Mouse (Mus musculus) spleen, postnatal 4 days (tissue): ENCODE data around the gene Dip2b.

Experiments
- DNase-seq, 2 experiments: peaks; one replicate each; pipeline ENCODE4 v3.0.0; 2022; ENCODE audit warnings: low spot score in 2 of 2

Gene Dip2b

DNA sequence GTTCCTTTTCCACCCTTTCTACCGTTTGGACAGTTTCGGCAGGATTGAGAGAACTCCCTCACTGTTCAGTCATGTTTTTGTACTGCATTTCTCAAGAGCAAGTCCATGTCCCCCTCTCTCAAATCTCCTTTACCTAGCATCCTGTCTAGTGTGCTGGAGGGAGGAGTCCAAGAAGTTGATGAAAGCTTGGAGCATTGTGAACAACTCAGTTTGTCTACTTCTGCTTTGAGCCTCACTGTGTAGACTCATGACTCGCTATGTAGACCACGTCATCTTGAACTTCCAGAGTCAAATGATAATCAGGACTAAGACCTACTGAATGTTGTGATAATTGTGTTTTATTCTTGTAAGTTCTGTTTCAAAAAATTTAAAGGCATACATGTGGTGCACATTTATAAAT lies 46.4 kb downstream of the Dip2b start:
- DNase-seq, result no peak

DNA sequence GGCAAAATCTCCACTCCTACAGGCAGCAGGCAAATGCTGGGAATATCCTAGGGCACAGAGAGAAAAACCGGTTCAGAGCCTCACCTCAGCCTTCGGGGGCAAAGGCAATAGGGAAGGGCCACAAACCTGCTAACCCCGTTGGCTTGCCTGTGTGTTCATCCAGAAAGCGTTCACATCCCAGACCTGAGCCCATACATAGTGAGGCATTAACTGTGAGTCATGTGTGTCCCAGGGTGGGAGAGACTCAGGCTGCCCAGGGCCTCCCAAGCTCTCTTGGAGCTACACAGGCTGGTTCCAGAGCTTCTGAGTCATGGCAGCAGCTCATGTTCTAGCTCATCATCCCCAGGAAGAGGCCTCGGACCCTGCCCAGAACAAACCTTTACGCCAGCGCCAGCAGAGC lies 49.6 kb downstream of the Dip2b start:
- DNase-seq, result no peak

DNA sequence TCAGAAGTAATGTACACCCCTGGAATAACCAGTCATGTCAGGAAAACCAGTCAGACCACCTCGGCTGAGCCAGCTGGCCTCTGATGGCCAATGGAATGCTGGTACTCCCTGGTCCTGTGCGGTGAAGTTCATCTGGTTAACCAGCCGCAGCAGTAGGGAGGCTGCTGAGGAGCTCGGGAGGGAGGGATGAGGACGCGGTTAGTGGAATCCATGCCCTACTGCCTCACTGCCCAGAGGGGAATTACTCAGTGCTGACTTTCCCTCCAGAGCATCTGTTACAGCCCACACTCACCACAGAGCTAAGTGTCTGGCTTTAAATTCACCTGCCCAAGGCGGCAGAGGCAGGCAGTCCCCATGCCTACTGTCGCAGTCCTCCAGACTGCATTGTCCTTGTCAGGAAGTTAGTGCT lies 51.2 kb downstream of the Dip2b start:
- no peak for DNase-seq

DNA sequence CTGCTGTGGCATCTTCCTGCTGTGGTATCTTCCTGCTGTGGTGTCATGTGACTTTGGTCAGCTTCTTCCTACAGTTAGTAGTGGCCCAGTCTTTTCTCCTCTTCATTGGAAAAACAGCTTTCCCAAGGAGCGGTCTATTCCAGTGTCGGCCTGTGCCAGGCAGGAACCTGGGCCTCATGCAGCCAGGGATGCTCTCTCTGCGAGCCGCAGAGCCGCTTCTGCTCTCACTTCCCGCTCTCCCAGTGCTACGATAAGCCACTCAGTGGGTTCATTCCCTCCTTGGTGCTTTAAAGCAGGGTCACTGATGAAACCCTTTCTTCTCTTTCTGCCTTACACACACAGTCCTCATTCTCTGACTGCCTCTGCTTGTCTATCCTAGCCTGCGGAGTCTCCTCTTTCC lies 53.4 kb downstream of the Dip2b start:
- DNase-seq, result no peak

DNA sequence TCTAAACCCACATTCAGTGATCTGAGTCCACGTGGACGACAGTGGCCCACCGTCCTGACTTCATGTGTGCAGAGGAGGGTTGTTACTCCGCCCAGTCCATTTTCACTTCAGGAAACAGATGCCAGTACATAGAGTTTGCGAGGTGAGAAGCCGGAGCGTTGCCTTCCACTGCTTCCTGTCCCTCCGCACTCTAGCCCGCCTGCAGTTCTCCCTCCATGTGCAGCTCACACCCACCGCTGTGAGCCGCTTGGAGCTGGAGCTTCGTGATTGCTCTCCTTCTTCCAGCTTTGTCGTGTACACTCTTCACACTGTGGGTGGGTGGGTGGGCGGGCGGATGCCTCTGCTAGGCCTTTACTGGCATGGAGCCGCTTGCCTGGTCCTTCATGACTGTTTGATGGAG lies 53.8 kb downstream of the Dip2b start:
- DNase-seq, result no peak

DNA sequence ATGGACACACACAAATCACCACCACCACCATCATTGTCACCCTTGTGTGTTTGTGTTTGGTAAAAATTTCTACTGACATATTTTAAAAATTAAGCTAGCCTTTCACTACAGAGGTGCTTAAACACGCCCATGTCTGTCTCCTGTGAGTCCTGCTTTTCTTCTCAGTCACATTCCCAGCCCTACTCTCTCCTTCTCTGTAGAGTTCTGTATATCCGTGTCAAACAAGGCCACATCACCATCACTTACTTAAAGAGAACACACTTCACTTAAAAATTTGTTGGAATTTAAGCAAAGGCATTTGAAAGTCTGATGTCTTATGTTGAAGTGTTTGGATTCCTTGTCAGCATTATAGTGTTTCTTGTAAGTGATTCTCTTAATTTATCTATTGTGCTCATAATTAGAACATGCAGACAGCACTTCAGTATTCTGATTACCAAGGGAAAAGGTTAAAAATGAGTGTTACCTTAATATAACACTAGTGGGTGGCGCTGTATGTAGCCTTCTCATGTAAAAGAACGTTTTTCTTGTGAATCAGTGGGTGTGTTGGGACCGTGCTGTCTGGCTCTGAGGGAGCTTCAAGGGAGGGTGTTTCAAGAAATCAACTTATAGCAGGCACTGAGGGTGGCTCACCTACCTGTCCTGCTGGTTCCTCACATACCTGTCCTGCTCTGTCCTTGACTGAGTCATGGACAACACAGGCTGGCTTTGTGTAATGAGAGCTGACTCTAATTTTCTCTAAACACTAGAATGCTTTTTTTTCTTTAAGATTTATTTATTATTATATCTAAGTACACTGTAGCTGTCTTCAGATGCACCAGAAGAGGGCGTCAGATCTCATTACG lies 58.3 kb downstream of the Dip2b start:
- no peak for DNase-seq

DNA sequence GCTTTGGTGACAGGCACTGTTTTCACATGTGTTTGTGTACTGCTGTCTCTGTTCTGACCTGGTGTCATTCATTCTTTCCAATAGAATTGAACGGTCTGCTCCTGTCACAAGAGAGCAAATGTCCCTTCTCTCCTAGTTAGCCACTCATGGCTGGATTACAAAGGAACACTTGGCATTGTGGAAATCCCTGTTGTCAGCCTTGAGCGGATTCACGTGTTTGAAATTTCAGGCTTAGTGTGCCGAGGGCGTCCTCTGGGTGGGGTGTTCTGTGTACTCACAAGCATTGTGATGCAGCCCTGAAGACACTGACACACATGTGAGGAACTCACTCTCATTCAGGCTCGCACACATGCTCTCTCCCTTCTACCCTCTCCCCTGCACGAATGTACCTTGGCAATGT lies 61.9 kb downstream of the Dip2b start:
- DNase-seq, result no peak

DNA sequence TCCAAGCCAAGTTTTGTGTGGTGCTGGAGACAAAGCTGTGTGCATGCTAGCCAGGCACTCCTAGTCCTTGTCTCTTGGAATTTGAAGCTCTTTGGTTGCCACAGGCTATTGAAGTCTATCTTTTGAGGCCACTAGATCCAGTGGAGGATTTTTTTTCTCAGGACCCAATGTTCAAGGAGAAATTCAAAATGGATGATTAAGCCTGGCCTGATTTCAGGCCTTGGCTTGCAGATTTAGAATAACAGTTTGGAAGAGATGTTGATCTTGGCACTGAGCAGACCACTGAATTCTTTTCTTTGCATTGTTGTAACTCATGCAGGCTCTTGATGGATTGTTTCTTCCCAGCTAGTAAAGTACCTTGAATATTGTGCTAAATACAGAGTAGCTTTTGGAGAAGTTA lies 62.7 kb downstream of the Dip2b start:
- no peak for DNase-seq

DNA sequence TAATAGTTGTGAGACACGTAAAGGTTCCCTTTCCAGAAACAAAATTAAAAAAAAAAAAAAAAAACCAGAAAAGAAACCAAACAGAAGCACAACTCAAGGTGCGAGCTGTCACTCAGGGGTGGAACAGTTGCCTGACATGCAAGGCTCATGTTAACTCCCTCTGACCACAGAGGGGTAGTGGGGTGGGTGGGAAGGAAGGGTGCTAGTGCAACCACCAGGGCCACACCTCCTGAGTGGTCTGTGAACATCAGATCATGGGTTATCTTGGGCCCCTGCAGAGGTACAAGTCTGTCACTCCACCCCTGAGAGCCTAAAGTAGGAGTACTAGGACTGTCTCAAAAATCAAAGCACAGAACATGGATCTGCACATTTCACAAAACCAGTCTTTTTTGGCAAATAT lies 65.7 kb downstream of the Dip2b start:
- no peak for DNase-seq

DNA sequence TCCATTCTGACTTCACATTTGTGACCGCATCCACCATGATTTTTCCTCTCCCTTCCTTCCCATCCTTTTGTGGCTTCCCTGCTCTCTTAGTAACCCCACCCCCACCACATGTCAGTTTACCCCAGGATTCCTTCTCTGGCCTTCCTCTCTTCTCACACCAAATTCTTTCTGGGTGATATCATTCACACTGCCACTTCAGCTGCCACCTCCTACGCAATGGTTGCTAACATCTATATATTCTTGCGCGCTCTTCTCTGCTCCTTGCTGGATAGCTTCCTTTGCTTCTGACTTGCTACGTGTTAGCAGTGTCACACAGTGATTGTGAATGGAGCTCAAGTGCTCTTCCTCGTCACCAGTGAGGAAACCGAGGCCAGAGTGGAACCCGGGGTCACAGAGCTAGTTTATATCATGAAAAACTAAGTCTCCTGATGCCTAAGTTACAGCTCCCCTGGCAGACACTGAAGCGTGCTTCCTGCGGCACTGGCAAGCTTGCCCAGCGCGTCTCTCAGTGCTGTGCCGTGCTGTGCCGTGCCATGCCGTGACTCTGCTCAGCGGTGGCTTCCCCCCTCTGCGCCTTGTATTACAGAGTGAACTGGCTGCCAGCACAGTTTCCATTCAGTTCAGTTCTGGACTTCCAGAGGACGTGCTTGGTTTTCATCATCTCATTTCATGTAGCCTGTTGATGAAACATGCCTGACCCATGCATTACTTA lies 69.8 kb downstream of the Dip2b start:
- DNase-seq, result no peak

DNA sequence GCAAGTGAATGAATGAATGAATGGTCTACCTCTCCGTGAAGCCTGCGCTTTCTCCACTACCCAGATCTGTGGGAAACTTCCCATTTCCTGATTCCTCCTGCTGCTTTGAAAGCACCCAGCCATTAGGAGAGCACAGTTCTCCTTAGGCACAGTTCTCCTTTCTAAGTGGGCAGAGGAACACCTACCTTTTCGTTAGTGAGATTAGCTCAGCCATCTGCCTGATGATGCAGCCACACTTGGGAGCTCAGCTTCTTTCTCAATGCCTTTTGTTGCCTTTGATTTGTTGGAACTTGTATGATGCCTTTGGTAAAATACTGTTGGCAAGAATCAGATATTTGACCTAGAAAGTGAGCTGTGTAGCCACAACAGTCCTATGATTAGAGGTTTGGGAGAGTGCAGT lies 71.5 kb downstream of the Dip2b start:
- DNase-seq, result no peak

DNA sequence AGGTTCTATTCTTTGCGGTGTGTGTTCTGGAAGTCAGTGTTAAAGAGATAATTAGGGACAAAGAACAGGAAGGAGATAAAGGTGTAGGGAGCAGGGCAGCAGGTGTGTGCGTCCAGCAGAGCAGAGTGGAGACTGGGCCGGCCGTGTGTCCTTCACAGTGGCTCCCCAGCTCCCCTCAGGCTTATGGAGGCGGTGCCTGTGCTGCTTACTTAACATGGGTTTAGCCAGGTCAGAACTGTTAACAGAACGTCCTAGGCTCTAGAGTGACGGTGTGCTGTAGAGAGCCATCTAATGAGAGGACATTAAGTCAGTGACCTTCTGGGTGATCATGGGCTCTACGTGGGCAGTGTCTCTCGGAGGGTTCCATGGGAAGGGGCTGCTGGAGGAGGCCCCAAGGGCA lies 73.4 kb downstream of the Dip2b start:
- DNase-seq, result no peak

DNA sequence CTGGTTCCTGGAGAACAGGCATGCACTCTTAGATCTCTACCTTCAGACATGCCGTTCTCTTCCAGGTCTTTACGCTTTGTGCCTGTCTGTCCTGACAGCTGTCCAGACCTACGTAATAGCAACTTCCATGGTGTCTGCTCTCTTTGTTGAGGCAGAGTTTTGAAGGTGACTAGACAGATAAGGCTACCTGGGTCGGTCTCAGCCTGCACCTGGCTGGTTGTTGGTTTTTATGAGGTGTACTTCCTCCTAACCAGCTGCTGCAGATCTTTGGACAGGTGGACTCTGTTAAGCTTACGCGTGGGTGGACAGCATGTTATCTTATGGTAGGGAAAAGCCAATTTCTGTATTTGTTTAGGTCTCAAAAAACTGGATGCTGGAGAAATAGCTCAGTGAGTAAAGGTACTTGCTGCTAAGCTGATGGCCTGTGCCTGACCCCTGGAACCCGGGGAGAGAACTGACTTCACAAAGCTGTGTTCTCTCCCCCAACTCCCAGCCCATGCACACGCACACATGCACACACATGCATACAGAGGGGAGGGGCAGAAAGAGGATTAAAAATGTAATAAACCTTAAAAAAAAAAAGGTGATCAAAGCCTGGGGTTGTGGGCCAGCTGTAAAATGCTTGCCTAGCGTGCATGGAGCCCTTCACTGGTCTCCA lies 74.0 kb downstream of the Dip2b start:
- no peak for DNase-seq

DNA sequence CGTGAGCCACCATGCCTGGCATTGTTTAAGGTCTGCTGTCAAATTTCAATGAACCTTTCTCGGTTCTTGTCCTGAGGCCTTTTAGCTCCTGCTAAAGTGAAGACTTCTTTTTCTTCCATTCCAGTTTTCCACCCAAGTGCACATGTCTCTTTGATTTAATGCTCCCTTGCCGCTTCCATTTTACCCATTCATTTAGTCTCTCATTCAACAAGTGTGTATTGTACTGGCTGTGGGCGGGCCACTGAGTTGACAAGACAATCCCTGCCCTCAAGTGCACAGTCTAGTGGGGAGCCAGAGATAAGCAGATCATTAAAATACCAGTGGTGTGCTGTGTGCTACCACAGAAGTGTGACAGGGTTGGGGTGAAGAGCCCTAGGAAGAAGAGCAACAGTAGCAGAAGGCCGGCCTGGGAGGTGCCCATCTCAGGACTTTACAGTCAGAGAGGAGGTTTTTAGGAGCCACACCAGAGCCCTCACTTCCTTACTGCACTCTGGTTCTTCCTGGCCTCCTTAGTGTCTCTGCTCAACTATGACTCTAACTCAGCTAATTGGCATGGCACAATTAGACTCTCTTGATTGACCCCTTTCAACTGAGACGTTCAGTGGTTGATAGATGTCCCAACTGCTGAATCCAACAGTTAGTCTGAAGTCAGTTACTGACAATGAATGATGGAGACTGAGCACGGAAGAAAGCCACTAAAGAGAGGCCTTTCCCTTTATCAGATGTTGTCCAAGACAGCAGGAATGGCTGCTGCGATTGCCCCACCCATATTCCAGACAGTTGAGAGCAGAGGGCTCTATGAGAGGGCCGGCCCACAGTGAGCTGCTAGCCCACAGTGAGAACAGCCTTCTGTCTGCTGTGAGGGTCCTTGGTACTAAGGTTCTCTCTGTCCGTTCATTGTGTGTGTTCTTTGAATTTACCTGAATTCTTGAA lies 75.1 kb downstream of the Dip2b start:
- DNase-seq, result no peak

DNA sequence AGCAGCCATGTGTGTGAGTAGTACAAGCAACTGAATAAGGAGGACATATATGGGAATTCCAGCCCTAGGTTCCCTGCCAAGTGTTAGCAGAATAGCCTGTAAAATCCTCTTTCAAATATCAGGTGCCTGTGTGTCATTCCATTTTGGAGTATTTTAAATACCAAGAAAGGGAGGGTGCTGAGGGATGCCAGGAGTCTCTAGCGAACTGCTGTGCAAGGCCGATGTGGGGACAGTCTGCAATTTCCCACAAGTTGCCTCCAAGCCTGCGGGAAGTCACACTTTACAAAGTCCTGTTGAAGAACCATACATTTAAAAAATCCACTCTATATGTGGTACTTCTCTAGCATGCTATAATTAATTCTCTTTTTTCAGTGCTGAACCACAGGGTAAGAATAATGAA lies 77.0 kb downstream of the Dip2b start:
- DNase-seq, result no peak

DNA sequence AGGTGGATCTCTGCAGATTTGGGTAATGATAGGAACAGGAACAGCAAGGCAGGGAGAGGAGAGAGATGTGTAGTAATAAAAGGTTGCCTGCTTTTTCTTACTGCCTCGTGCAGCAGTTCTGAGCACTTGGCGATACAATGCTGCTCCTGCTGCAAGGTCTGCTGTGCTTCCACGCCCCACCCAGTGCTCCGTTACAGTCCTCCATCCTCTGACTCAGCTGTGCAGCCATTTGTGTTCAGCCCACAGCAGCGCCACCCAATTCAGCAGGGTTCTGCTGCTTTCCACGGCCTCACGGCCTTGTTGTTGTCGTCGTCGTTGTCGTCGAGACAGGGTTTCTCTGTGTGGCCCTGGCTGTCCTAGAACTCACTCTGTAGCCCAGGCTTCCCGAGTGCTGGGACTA lies 77.9 kb downstream of the Dip2b start:
- no peak for DNase-seq

DNA sequence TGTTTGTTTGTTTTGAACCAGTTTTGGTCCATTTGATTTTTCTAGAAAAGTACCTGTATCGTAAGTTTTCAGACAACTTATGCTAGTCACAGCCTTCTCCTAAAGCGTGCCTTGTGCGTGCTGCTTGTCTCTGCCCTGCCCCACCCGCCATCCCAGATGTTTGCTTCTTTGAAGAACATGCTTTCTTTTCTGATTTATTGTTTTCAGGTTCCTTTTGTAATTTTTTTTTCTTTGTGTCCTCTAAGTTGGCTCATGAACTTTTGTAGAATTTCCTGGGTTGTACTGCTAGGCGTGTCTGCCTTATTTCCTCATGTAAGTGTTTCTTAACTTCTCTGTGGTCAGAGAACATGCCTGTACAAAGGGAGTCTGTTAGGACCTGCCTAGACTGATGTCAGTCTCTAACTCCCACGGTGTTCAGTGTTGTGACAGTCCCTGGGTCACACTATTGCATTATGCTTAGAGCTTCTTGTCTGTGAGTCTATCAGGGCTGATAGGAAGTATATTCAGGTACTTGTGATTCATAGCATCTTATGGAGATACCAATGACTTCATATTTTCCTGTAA lies 80.8 kb downstream of the Dip2b start:
- DNase-seq, result no peak

DNA sequence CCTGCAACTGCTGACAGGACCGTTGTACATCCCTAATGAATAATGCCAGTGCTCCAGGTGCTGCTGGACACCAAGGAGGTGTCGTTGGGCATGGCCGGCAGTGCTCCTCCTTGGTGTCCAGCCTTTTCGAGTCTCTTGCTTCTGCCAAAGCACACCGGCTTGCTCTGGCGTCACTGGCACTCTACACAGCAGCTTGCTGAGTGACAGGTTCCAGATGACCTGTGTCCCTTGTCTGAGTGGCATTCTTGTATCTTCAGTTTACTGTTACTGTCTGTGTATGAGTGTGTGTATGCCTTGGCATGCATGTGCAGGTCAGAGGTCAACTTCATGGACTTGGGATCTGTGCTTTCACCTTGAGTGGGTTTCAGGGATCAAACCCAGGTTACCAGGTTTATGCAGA lies 83.0 kb downstream of the Dip2b start:
- no peak for DNase-seq

DNA sequence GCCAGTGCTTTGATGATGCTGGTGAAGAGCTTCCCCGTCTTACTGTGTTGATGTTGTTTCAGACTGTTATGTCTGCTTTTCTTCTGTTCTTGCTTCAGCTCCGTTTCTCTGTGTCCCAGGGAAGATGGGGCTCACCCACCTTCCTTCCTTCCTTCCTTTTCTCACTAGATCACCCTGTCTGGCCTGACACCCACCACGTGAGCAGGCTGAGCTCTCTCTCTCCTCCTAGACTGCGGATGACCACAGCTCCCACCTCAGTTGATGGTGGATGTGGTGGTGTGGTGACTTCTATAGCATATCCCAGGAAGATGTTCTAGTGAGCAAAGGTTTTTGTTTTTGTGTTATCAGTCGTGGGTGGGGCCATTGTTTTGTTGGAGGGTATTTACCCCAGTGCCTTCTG lies 85.4 kb downstream of the Dip2b start:
- no peak for DNase-seq

DNA sequence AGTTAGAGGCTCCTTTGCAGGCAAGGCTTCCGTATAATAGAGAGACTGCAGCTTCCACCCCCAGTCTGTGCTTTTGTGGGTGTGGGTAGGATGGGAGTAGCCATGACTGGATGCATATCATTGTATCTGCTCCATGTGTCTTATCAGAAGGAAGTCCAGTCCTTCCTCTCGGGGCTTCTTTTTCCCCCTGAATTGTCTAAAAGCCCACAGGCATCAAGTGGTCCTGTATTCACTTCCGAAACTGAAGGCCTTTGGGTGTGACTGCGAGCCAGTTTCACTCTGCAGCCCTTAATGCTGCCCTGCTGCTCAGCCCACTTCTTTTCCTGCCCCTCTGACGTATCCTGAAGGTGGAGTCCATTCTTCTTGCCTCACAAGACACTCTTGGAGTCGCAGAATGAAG lies 86.8 kb downstream of the Dip2b start:
- no peak for DNase-seq

DNA sequence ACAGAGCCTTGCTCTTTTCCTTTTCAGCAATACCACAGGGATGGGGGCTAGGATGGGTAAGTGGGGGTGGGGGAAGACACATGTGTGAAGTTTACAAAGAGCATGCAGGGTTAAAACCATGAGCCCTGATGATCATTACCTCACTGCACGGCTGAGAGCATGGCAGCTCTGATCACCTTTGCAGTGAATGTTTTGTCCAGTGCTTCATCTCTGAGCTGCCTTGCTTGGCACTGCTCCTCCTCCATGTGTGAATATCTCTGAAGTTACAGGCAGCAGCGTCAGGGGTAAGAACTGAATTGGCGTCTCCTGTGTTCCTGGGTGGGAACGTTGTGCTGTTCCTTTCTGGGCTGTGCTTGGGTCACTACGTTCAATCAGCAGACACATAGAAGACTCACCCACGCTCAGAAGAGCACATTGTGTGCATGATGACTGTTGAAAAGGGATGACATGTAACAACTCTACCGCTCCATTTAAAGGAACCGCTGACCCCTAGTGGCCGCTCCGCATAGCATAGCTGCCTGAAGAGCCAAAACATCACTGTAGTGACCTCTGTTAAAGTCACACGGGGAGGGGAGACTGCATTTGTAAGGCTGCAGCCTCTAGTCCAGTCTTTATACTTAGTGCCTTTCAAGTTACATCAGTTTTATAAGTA lies 88.1 kb downstream of the Dip2b start:
- DNase-seq, result peak; percentile 78 to 89
